Mouse (Mus musculus) embryonic facial prominence, embryonic 14.5 days (tissue): Measurements from ENCODE around the gene Ctnnd2. TPM values are rescaled to one million over a fixed set of nuclear protein-coding genes. Genes with fewer than 3 reads are reported as not detected.
A peak's percentile ranks its signal among the peaks of the same experiment; 100 is the strongest.

Experiments
- ATAC-seq: fragments of 200-750 bp; cut with Nextera tagmentation; 2 replicates; pipeline ENCODE4 v1.8.0; 2017; ENCODE audit warnings: low read depth, moderate number of reproducible peaks, moderate TSS enrichment
- DNase-seq: peaks from one replicate; pipeline ENCODE4 v3.0.0-alpha.2; 2015; ENCODE audit warnings: low spot score
- H3K27ac ChIP-seq: fragments of 300-500 bp; sonication (generic); replicated peaks from 2 replicates; pipeline ENCODE4 v1.5.1; 2014; ENCODE audit warnings: low read depth, mild to moderate bottlenecking, low read length, moderate library complexity
- H3K27me3 ChIP-seq: fragments of 300-500 bp; sonication (generic); replicated peaks from 2 replicates; pipeline ENCODE4 v1.6.1; 2014; ENCODE audit warnings: low read length; ENCODE audit not compliant: control insufficient read depth, insufficient read depth
- H3K36me3 ChIP-seq: fragments of 300-500 bp; sonication (generic); 2 replicates; pipeline ENCODE4 v1.6.1; 2014; ENCODE audit warnings: low read length, mixed read lengths; ENCODE audit not compliant: control insufficient read depth, insufficient read depth
- H3K4me1 ChIP-seq: fragments of 300-500 bp; sonication (generic); 2 replicates; pipeline ENCODE4 v1.6.1; 2014; ENCODE audit warnings: antibody characterized with exemption, low read length; ENCODE audit not compliant: control insufficient read depth, insufficient read depth
- H3K4me2 ChIP-seq: fragments of 300-500 bp; sonication (generic); 2 replicates; pipeline ENCODE4 v1.6.1; 2014; ENCODE audit warnings: low read depth, mild to moderate bottlenecking, low read length, moderate library complexity, mixed read lengths
- H3K4me3 ChIP-seq: fragments of 300-500 bp; sonication (generic); 2 replicates; pipeline ENCODE4 v1.5.1; 2014; ENCODE audit warnings: low read depth, mild to moderate bottlenecking, low read length
- H3K9ac ChIP-seq: fragments of 300-500 bp; sonication (generic); 2 replicates; pipeline ENCODE4 v1.6.1; 2014; ENCODE audit warnings: low read depth, mild to moderate bottlenecking, low read length, moderate library complexity, mixed read lengths
- H3K9me3 ChIP-seq: fragments of 300-500 bp; sonication (generic); 2 replicates; pipeline ENCODE4 v1.6.1; 2016; ENCODE audit warnings: low read length; ENCODE audit not compliant: control insufficient read depth
- WGBS: fragments of 180-500 bp; shearing (Covaris S2); extraction: QIAGEN DNeasy Blood & Tissue Kit; methylation state at CpG from one replicate; pipeline ENCODE4 v1.1.7; 2014; 5-methylcytosine and 5-hydroxymethylcytosine counted together
- polyA plus RNA-seq: library from polyadenylated mRNA; unstranded; fragments of >200 nt; fragmentation: Nextera tagmentation; extraction: Ambion mirVana; gene quantifications from 2 replicates; pipeline ENCODE4 v1.2.1, GENCODE M21; 2014

Ctnnd2 gene
- polyA plus RNA-seq, 1 experiment from 2014 or later = 7.9 TPM

DNA sequence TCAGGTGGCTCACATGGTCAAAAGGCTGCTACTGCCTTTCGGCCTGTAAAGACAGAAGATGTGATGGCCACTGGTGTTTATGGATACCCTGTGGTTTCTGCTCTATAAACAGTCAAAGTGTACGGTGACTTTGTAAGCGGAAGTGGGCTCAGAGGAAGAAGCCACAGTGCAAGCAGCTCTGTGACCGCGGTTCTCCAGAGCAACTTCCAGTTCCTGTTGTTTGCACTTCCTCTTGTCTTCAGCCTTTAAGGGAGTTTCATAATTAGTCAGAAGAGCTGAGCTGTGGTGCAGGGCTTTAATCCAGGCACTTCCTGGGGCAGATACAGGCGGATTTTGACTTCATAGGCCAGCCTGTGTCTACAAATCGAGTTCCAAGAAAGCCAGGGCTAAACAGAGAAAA is 438.2 kb downstream of the Ctnnd2 start:
- Histone ChIP-seq H3K4me2 (no peak overlapping the region), H3K36me3 (no peaks in the 10 kb centered on the region), H3K4me1 (no peaks in the 10 kb centered on the region), H3K4me3 (no peak overlapping the region), H3K9me3 (no peaks in the 10 kb centered on the region), H3K27me3 (no peaks in the 10 kb centered on the region), H3K27ac (no peak overlapping the region), H3K9ac (no peak overlapping the region)
- no peak for DNase-seq
- 81% methylated on average over 7 of the region's 7 CpGs for WGBS
- ATAC-seq = no peak

- no peak overlapping the region for H3K27ac ChIP-seq
- no peaks in the 10 kb centered on the region for H3K9me3 ChIP-seq
- H3K4me2 ChIP-seq = no peak overlapping the region
- WGBS = 37% methylated on average over 7 of the region's 7 CpGs
- no peaks in the 10 kb centered on the region for H3K36me3 ChIP-seq
- no peaks in the 10 kb centered on the region for H3K27me3 ChIP-seq
- no peak overlapping the region for H3K9ac ChIP-seq
- no peak overlapping the region for H3K4me3 ChIP-seq
- ATAC-seq (peak; percentile 82), DNase-seq (peak; percentile 68)
- H3K4me1 ChIP-seq = no peaks in the 10 kb centered on the region
Observed at GRCm38 (mm10) chr15:30615451-30615850, 443.1 kb downstream of the Ctnnd2 start.

DNA sequence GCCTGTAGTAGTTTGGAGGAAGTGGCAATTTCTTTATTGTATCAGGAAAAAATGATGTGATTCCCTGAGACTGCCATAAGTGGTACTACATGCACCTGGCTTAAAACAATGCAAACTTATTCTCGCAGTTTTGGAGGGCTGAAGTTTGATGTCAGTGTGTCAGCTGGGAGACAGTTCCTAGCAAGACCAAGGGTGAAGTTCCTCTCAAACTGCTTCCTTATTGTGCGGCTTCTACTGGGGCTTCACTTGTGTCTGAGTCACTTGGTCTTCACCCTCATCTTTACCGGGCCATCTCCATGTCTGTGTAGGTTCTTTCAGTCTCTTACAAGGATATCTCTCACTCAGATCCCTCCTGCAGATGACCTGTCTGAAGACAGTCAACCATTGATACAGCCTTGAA is 444.5 kb downstream of the Ctnnd2 start:
- 96% methylated on average over 3 of the region's 3 CpGs for WGBS

GRCm38 (mm10) chr15:30617932-30618331 is 445.5 kb downstream of the Ctnnd2 start:
- H3K4me3 ChIP-seq = no peak overlapping the region
- no peaks in the 10 kb centered on the region for H3K9me3 ChIP-seq
- ATAC-seq (no peak), DNase-seq (no peak)
- no peaks in the 10 kb centered on the region for H3K4me1 ChIP-seq
- H3K4me2 ChIP-seq = no peak overlapping the region
- WGBS = 71% methylated on average over 2 of the region's 2 CpGs
- no peaks in the 10 kb centered on the region for H3K27me3 ChIP-seq
- H3K9ac ChIP-seq = no peak overlapping the region
- no peak overlapping the region for H3K27ac ChIP-seq
- H3K36me3 ChIP-seq = no peaks in the 10 kb centered on the region

More for the DNA sequence above, 444.5 kb downstream of the Ctnnd2 start:
- DNase-seq (no peak), ATAC-seq (no peak)
- Histone ChIP-seq H3K9me3 (no peaks in the 10 kb centered on the region), H3K27me3 (no peaks in the 10 kb centered on the region), H3K4me3 (no peak overlapping the region), H3K9ac (no peak overlapping the region), H3K4me2 (no peak overlapping the region), H3K36me3 (no peaks in the 10 kb centered on the region), H3K4me1 (no peaks in the 10 kb centered on the region), H3K27ac (no peak overlapping the region)

DNA sequence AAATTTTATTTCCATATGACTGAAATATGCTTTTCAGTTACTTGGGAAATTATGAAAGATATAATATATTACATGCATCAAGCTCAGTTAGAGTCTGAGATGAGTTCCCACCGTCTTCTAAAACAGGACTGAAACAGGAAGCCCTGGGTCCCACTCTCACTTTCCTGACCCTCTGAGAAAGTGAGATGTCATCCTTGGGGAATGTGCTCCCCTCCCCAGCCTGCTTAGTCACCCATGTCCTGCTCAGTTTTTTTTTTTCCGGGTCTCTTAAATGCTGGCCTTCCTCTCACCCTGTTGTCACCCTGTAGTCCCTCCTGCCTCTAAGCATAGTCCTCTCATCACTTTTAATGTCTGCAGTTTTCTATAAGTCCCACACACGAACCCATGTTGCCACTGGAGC is 456.1 kb downstream of the Ctnnd2 start:
- Histone ChIP-seq H3K4me3 (no peak overlapping the region), H3K27ac (no peak overlapping the region), H3K9me3 (no peaks in the 10 kb centered on the region), H3K4me1 (no peaks in the 10 kb centered on the region), H3K36me3 (no peaks in the 10 kb centered on the region), H3K27me3 (no peaks in the 10 kb centered on the region), H3K9ac (no peak overlapping the region), H3K4me2 (no peak overlapping the region)
- 34% methylated on average over 3 of the region's 3 CpGs for WGBS
- no peak for ATAC-seq
- DNase-seq = no peak

DNA sequence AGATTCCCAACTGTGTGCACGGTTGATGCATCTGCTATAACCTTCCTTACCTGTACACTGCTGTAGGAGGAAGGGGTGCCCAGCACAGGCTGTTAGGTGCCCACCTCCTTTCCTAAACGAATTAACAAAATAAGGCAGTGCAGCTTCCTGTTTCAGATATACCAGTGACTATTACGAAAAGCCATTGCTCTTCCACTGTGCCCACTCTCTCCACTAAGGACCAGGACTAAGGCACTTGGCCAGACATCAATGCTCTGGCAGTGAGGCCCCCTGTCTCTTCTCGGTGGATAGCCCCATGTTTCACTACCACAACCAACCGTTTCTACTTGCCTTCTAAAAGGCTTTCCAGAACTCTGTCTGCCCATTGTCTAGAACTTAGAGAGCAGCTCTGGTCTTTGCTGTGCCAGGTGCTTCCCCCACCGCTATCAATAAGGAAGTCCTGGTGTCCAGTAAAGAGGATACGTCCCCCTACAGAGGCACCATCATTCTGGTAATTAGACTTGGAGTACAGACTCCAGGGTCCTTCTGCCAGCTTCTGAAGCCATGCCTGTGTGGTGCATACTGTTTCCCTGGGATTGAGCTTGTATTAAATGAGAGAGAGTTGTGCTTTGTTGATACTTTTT is 459.8 kb downstream of the Ctnnd2 start:
- H3K4me3 ChIP-seq = no peak overlapping the region
- H3K36me3 ChIP-seq = no peaks in the 10 kb centered on the region
- H3K9ac ChIP-seq = no peak overlapping the region
- H3K9me3 ChIP-seq = no peaks in the 10 kb centered on the region
- no peaks in the 10 kb centered on the region for H3K4me1 ChIP-seq
- H3K27me3 ChIP-seq = no peaks in the 10 kb centered on the region
- DNase-seq (no peak), ATAC-seq (no peak)
- WGBS = 79% methylated on average over 7 of the region's 7 CpGs
- H3K27ac ChIP-seq = no peak overlapping the region
- no peak overlapping the region for H3K4me2 ChIP-seq

DNA sequence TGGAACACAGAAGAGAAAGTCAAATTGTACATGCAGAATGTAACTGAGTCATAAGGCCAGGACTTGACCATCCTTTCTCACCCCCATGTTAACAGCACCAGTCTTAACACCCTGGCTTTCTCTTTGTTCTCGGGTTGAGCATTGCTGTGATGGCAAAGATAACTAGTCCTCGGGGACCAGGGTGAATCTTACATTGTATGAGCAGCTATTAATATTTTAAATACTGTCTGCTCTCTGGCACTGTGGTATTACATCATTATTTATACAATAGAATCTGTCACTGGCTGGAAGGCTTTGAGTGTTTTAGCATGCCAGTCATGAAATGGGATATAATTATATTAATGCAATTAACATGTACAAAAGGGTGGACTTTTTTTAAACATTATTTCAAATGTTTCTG is 461.5 kb downstream of the Ctnnd2 start:
- Histone ChIP-seq H3K27me3 (no peaks in the 10 kb centered on the region), H3K9me3 (no peaks in the 10 kb centered on the region), H3K36me3 (no peaks in the 10 kb centered on the region), H3K9ac (no peak overlapping the region), H3K4me3 (no peak overlapping the region), H3K4me2 (no peak overlapping the region), H3K4me1 (no peaks in the 10 kb centered on the region), H3K27ac (no peak overlapping the region)
- WGBS = 52% methylated on average over 2 of the region's 2 CpGs
- ATAC-seq (peak; percentile 63; the same call in 1 of the 2 replicates), DNase-seq (peak; percentile 23)

GRCm38 (mm10) chr15:30634522-30634921 is 462.1 kb downstream of the Ctnnd2 start:
- Histone ChIP-seq H3K4me1 (no peaks in the 10 kb centered on the region), H3K27me3 (no peaks in the 10 kb centered on the region), H3K36me3 (no peaks in the 10 kb centered on the region), H3K4me3 (no peak overlapping the region), H3K9ac (no peak overlapping the region), H3K4me2 (no peak overlapping the region), H3K27ac (no peak overlapping the region), H3K9me3 (no peaks in the 10 kb centered on the region)
- peak; percentile 60; the same call in 1 of the 2 replicates for ATAC-seq
- WGBS = 47% methylated on average over 5 of the region's 5 CpGs
- no peak for DNase-seq

GRCm38 (mm10) chr15:30640651-30641050 is 468.3 kb downstream of the Ctnnd2 start:
- DNase-seq = no peak
- Histone ChIP-seq H3K36me3 (no peaks in the 10 kb centered on the region), H3K4me1 (no peaks in the 10 kb centered on the region), H3K27me3 (peaks cover 3% of the 10 kb centered on the region; the same call in 1 of the 2 replicates), H3K9me3 (no peaks in the 10 kb centered on the region), H3K4me2 (no peak overlapping the region), H3K27ac (no peak overlapping the region), H3K4me3 (no peak overlapping the region), H3K9ac (no peak overlapping the region)
- 86% methylated on average over 5 of the region's 5 CpGs for WGBS
- ATAC-seq = no peak
